Mouse (Mus musculus): ENCODE results near the gene Tgfb1. TPM values are rescaled to one million over a fixed set of nuclear protein-coding genes. Genes with fewer than 3 reads are reported as not detected.
A peak's percentile ranks its signal among the peaks of the same experiment; 100 is the strongest.
"Not testable (repeated sequence)": the region's sequence is repeated elsewhere in the genome, so short reads cannot be mapped to it uniquely, and the experiment has no call there.

Tgfb1 gene
- polyA plus RNA-seq, 1 experiment, result 152 TPM

DNA sequence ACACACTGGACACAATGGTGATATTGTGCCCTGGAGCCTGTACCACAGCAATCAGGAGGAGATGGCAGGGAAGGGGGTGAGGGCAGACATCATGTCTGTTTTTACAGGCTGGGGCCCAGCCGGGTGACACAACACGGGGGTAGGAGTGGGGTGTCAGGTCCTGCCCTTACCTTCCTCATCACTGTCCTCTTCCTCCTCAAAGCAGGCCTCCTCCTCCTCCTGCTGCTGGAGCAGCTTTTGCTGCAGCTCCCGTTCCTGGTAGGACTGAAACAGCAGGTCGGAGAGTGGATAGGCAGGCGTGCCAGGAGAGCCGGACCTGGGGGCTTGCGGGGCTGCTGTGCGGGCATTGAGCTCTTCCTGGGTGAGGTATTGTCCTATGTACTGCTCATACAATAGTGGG is 27.8 kb downstream of the Tgfb1 start:
- 94% methylated on average over 8 of the region's 8 CpGs for WGBS
- TF ChIP-seq POLR2A (IDR thresholded peaks at IDR 0.05; ENCODE audit: low read depth, low read length) (no peak), CTCF (IDR thresholded peaks at IDR 0.05; ENCODE audit: extremely low read depth, insufficient read depth, insufficient read length, insufficient replicate concordance) (no peak)
- Histone ChIP-seq H3K4me3 (ENCODE audit: extremely low read depth, insufficient read depth, insufficient read length) (no peak overlapping the region), H3K36me3 (ENCODE audit: control insufficient read depth, insufficient read depth, low read length) (peaks cover 35% of the 10 kb centered on the region), H3K27ac (ENCODE audit: insufficient read depth, low read length) (no peak overlapping the region), H3K4me1 (ENCODE audit: control insufficient read depth, insufficient read depth, insufficient read length) (peaks cover 28% of the 10 kb centered on the region), H3K27me3 (ENCODE audit: control insufficient read depth, insufficient read depth, low read length) (no peaks in the 10 kb centered on the region)
- DNase-seq (ENCODE audit: low read depth in 1 of 2, low spot score in 2 of 2), result no peak

DNA sequence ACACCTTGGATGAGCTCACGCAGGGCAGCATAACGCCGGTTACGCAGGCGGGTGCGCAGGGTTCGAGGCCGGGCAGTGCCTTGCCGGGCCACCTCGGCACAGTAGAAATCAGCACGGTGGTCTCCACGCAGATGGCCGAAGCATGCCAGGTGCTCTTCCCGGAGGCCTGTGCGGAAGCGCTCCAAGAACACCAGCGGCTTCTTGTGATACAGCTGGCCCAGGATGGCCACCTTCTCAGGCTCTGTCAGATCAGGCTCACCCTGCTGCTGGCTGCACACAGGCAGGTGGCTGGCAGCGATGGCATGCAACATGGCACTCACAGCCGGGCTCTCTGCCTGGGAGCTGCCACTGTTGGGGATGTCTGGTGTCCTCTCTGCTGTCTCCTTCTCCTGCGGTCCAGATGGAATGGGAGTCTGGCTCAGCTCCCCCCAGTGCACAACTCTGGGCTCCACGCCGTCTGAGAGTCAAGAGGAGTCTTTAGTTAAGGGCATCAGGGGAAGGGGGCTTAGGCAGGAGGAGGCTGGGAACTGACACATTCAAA is 29.0 kb downstream of the Tgfb1 start:
- Histone ChIP-seq H3K4me3 (ENCODE audit: extremely low read depth, insufficient read depth, insufficient read length) (no peak overlapping the region), H3K4me1 (ENCODE audit: control insufficient read depth, insufficient read depth, insufficient read length) (peaks cover 17% of the 10 kb centered on the region), H3K27me3 (ENCODE audit: control insufficient read depth, insufficient read depth, low read length) (no peaks in the 10 kb centered on the region), H3K27ac (ENCODE audit: insufficient read depth, low read length) (no peak overlapping the region), H3K36me3 (ENCODE audit: control insufficient read depth, insufficient read depth, low read length) (peaks cover 36% of the 10 kb centered on the region)
- TF ChIP-seq POLR2A (IDR thresholded peaks at IDR 0.05; ENCODE audit: low read depth, low read length), result no peak
- TF ChIP-seq CTCF (IDR thresholded peaks at IDR 0.05; ENCODE audit: extremely low read depth, insufficient read depth, insufficient read length, insufficient replicate concordance), result no peak
- WGBS, result 97% methylated on average over 22 of the region's 22 CpGs
- DNase-seq (ENCODE audit: low read depth in 1 of 2, low spot score in 2 of 2), result peak in 1 of 2 experiments; percentile 2

DNA sequence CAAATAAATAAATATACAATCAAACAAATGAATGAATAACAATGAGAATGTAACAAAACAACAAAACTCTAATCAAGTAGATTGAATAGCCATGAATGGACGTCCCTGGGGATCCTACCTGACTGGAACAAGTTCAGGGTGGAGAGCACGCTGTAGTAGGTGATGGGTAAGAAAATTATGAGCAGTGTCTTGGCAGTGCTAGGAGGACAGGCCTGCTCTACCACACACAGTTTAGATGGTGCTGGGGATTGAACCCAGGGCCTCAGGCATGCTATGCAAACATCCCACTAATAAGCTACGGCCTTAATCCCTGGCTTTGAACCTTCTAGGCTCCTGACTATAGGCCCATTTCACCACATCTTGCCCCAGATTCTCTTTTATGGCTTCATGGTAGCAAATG is 30.7 kb downstream of the Tgfb1 start:
- H3K36me3 ChIP-seq (ENCODE audit: control insufficient read depth, insufficient read depth, low read length), result peaks cover 40% of the 10 kb centered on the region
- peaks cover 7% of the 10 kb centered on the region for H3K4me1 ChIP-seq (ENCODE audit: control insufficient read depth, insufficient read depth, insufficient read length)
- TF ChIP-seq CTCF (IDR thresholded peaks at IDR 0.05; ENCODE audit: extremely low read depth, insufficient read depth, insufficient read length, insufficient replicate concordance), result no peak
- no peak for TF ChIP-seq POLR2A (IDR thresholded peaks at IDR 0.05; ENCODE audit: low read depth, low read length)
- WGBS, result 85% methylated on average over 3 of the region's 3 CpGs
- no peaks in the 10 kb centered on the region for H3K27me3 ChIP-seq (ENCODE audit: control insufficient read depth, insufficient read depth, low read length)
- DNase-seq (ENCODE audit: low read depth in 1 of 2, low spot score in 2 of 2), result no peak
- H3K4me3 ChIP-seq (ENCODE audit: extremely low read depth, insufficient read depth, insufficient read length), result no peak overlapping the region
- no peak overlapping the region for H3K27ac ChIP-seq (ENCODE audit: insufficient read depth, low read length)

DNA sequence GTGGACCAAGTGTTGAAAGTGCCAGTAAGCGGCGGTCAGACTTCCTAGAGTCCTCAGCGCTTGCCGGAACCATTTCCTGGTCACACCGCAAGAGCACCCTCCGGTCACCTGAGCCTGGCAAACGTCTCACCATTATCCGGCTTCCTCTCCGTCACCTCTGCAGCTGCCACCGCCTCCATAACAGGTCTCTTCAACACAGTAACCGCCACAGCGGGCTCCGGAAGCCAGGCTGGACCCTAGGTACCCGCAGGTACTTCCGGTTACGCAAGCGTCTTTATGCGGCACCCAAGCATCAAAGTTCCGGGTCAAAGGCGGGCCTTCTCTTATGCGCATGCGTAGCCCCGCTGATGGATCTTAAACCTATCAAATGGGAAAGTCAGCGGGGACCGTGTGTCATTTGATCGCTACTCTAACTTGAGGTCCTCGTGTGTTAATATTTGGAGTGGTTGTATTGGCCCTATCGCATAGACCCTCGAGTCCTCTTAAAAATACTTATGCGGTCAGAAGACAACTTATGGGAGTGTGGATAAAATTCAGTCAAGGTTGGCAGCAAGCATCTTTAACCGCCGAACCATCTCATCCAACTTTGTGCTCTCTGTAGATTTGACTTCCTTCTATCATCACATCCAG is 32.1 kb downstream of the Tgfb1 start, which contains the start of gene Ccdc97:
TSS of gene Ccdc97 (minus strand) at position 301 of the 630 bp plus-strand sequence.
- H3K4me1 ChIP-seq (ENCODE audit: control insufficient read depth, insufficient read depth, insufficient read length), result peaks cover 7% of the 10 kb centered on the region
- WGBS, result 2% methylated on average over 32 of the region's 32 CpGs
- H3K27me3 ChIP-seq (ENCODE audit: control insufficient read depth, insufficient read depth, low read length), result no peaks in the 10 kb centered on the region
- H3K36me3 ChIP-seq (ENCODE audit: control insufficient read depth, insufficient read depth, low read length), result peaks cover 37% of the 10 kb centered on the region
- H3K27ac ChIP-seq (ENCODE audit: insufficient read depth, low read length), result peak within 1 kb of the TSS; percentile 93
- TF ChIP-seq POLR2A (IDR thresholded peaks at IDR 0.05; ENCODE audit: low read depth, low read length), result peak; percentile 76; the same call in 1 of the 2 replicates
- no peak for TF ChIP-seq CTCF (IDR thresholded peaks at IDR 0.05; ENCODE audit: extremely low read depth, insufficient read depth, insufficient read length, insufficient replicate concordance)
- DNase-seq (ENCODE audit: low read depth in 1 of 2, low spot score in 2 of 2), result peak; percentile 90 to 91
- peak within 1 kb of the TSS; percentile 90 for H3K4me3 ChIP-seq (ENCODE audit: extremely low read depth, insufficient read depth, insufficient read length)

DNA sequence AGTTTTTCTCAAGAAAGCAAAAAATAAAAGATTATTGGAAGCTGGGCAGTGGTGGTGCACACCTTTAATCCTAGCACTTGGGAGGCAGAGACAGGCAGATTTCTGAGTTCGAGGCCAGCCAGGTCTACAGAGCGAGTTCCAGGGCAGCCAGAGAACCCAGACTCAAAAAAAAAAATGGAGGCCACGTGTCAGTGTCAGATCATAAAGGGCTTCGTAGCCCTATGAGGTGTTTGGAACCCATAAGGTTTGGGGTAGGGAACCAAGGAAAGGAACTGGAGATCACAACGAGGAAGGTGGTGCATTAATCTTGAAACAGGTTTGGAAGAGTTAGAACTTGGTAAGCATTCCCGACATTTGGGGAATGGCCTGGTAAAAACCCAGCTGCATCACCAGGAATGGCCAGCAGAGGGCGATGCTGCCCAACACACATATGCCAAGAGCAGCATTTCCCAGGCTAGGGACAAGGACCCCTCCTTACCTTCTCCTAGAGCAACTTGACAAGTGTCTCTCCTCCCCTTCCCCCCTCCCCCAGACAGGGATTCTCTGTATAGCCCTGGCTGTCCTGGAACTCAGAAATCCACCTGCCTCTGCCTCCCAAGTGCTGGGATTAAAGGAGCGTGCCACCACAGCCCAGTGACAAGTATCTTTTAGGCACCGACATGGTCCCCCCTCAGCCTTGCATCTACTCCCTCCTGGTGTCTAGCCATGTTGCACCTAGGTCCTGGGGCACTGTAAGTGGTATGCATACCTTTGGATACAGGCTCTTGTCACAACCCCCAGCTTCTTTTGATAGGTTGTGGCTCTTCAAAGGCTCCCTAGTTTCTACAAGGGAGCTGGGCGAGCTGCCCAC is 33.2 kb downstream of the Tgfb1 start:
- WGBS, result 47% methylated on average over 10 of the region's 10 CpGs
- H3K27me3 ChIP-seq (ENCODE audit: control insufficient read depth, insufficient read depth, low read length), result no peaks in the 10 kb centered on the region
- TF ChIP-seq CTCF (IDR thresholded peaks at IDR 0.05; ENCODE audit: extremely low read depth, insufficient read depth, insufficient read length, insufficient replicate concordance), result peak; percentile 83; the same call in 1 of the 2 replicates
- TF ChIP-seq POLR2A (IDR thresholded peaks at IDR 0.05; ENCODE audit: low read depth, low read length), result no peak
- no peak overlapping the region for H3K27ac ChIP-seq (ENCODE audit: insufficient read depth, low read length)
- peaks cover 7% of the 10 kb centered on the region for H3K4me1 ChIP-seq (ENCODE audit: control insufficient read depth, insufficient read depth, insufficient read length)
- DNase-seq (ENCODE audit: low read depth in 1 of 2, low spot score in 2 of 2), result peak in 1 of 2 experiments; percentile 54
- peaks cover 37% of the 10 kb centered on the region for H3K36me3 ChIP-seq (ENCODE audit: control insufficient read depth, insufficient read depth, low read length)
- H3K4me3 ChIP-seq (ENCODE audit: extremely low read depth, insufficient read depth, insufficient read length), result no peak overlapping the region

DNA sequence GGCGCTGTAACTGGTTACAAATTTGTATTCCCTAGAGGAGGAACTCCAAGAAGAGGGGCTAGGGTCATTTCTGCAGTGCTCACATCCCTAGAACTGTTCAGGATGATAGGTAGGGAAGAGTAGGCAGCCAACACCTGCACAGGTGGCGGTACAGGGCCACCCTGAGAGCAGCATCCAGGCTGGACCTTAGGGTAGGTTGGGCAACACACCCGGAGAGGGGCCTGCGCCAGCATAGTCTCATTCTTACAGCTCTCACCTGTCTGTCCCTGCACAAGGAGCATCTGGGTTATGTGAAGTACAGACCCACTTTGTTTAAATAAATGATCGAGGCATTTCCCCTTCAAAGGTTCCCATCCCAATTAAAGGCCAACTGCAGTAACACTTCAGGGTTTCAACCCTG is 34.0 kb downstream of the Tgfb1 start:
- peaks cover 38% of the 10 kb centered on the region for H3K36me3 ChIP-seq (ENCODE audit: control insufficient read depth, insufficient read depth, low read length)
- DNase-seq (ENCODE audit: low read depth in 1 of 2, low spot score in 2 of 2), result no peak
- peaks cover 7% of the 10 kb centered on the region for H3K4me1 ChIP-seq (ENCODE audit: control insufficient read depth, insufficient read depth, insufficient read length)
- no peak overlapping the region for H3K4me3 ChIP-seq (ENCODE audit: extremely low read depth, insufficient read depth, insufficient read length)
- H3K27me3 ChIP-seq (ENCODE audit: control insufficient read depth, insufficient read depth, low read length), result no peaks in the 10 kb centered on the region
- TF ChIP-seq CTCF (IDR thresholded peaks at IDR 0.05; ENCODE audit: extremely low read depth, insufficient read depth, insufficient read length, insufficient replicate concordance) (no peak), POLR2A (IDR thresholded peaks at IDR 0.05; ENCODE audit: low read depth, low read length) (no peak)
- H3K27ac ChIP-seq (ENCODE audit: insufficient read depth, low read length), result no peak overlapping the region
- 89% methylated on average over 5 of the region's 5 CpGs for WGBS

DNA sequence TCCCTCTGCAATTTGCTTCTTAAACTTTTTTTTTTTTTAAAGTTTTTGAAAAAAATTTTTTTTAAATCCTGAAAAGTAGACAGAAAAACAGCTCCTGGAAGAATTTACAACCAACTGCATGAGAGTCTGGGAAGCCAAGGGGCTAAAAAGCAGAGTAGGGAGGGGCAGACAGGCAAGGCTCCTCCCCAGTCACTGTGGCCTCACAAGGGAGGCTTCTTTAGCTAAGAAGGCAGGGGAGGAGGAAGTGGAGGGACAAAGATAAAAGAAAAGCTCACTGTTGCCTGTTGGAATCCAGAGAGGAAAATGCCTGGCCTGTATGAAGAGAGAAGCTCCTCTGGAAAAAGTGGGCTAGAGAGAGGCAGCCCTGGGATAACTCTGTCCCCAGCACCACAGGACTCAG is 35.0 kb downstream of the Tgfb1 start:
- H3K4me1 ChIP-seq (ENCODE audit: control insufficient read depth, insufficient read depth, insufficient read length); H3K27ac ChIP-seq (ENCODE audit: insufficient read depth, low read length): not testable (repeated sequence)

More for the DNA sequence above, 35.0 kb downstream of the Tgfb1 start:
- not testable (repeated sequence) for DNase-seq (ENCODE audit: low read depth in 1 of 2, low spot score in 2 of 2); H3K4me3 ChIP-seq (ENCODE audit: extremely low read depth, insufficient read depth, insufficient read length); H3K27me3 ChIP-seq (ENCODE audit: control insufficient read depth, insufficient read depth, low read length)
- H3K36me3 ChIP-seq (ENCODE audit: control insufficient read depth, insufficient read depth, low read length), result peaks cover 43% of the 10 kb centered on the region

Data from spleen, adult 2 months (tissue).